Mouse (Mus musculus) brain, embryonic 14.5 days (tissue): ENCODE results near the gene Klhdc2.

ENCODE experiments used
- CTCF ChIP-seq: fragments of 200-500 bp; IDR thresholded peaks from 2 replicates; pipeline ENCODE4 v1.5.1; 2012; ENCODE audit warnings: inconsistent platforms, mild to moderate bottlenecking, moderate library complexity, borderline replicate concordance; ENCODE audit not compliant: insufficient read depth, insufficient read length; ENCODE audit errors: extremely low read depth
- POLR2A ChIP-seq: fragments of 200-500 bp; IDR thresholded peaks from 2 replicates; pipeline ENCODE4 v1.6.1; 2012; ENCODE audit warnings: mild to moderate bottlenecking, inconsistent platforms, borderline replicate concordance; ENCODE audit not compliant: poor library complexity, insufficient read depth, insufficient read length, severe bottlenecking; ENCODE audit errors: extremely low read depth

- TF ChIP-seq CTCF: no peak
- no peak for TF ChIP-seq POLR2A
These were observed 27.5 kb upstream of the Klhdc2 start for GRCm38 (mm10) chr12:69268956-69269355.
